Mouse (Mus musculus) embryonic facial prominence, embryonic 13.5 days (tissue): ENCODE measurements around the gene Dennd2a. TPM values are rescaled to one million over a fixed set of nuclear protein-coding genes. Genes with fewer than 3 reads are reported as not detected.

Experiments
- ATAC-seq: fragments of 200-750 bp; cut with Nextera tagmentation; 2 replicates; pipeline ENCODE4 v1.8.0; 2017; ENCODE audit warnings: low read depth; ENCODE audit not compliant: insufficient number of reproducible peaks, insufficient read depth, low FRiP score, low TSS enrichment
- H3K27ac ChIP-seq: fragments of 300-500 bp; sonication (generic); 2 replicates; pipeline ENCODE4 v1.5.1; 2015; ENCODE audit warnings: moderate library complexity, mild to moderate bottlenecking, inconsistent platforms
- H3K27me3 ChIP-seq: fragments of 300-500 bp; sonication (generic); 2 replicates; pipeline ENCODE4 v1.6.1; 2015; ENCODE audit warnings: mild to moderate bottlenecking, inconsistent platforms
- H3K36me3 ChIP-seq: fragments of 300-500 bp; sonication (generic); 2 replicates; pipeline ENCODE4 v1.6.1; 2015; ENCODE audit warnings: mild to moderate bottlenecking, inconsistent platforms
- H3K4me1 ChIP-seq: fragments of 300-500 bp; sonication (generic); 2 replicates; pipeline ENCODE4 v1.6.1; 2015; ENCODE audit warnings: inconsistent platforms
- H3K4me2 ChIP-seq: fragments of 300-500 bp; sonication (generic); 2 replicates; pipeline ENCODE4 v1.6.1; 2015; ENCODE audit warnings: moderate library complexity, mild to moderate bottlenecking, inconsistent platforms
- H3K4me3 ChIP-seq: fragments of 300-500 bp; sonication (generic); 2 replicates; pipeline ENCODE4 v1.5.1; 2015; ENCODE audit warnings: mild to moderate bottlenecking, inconsistent platforms
- H3K9ac ChIP-seq: fragments of 300-500 bp; sonication (generic); 2 replicates; pipeline ENCODE4 v1.6.1; 2015; ENCODE audit warnings: mild to moderate bottlenecking, inconsistent platforms
- H3K9me3 ChIP-seq: fragments of 300-500 bp; sonication (generic); 2 replicates; pipeline ENCODE4 v1.6.1; 2016; ENCODE audit warnings: inconsistent platforms
- WGBS: fragments of 180-500 bp; shearing (Covaris S2); methylation state at CpG from one replicate; pipeline ENCODE4 v1.1.7; 2015; ENCODE audit warnings: mixed read lengths; 5-methylcytosine and 5-hydroxymethylcytosine counted together
- polyA plus RNA-seq: library from polyadenylated mRNA; unstranded; fragments of >200 nt; fragmentation: Nextera tagmentation; extraction: Ambion mirVana; gene quantifications from 2 replicates; pipeline ENCODE4 v1.2.1, GENCODE M21; 2015

Gene Dennd2a
- polyA plus RNA-seq, 1 experiment from 2014 or later: 21.2 TPM

DNA sequence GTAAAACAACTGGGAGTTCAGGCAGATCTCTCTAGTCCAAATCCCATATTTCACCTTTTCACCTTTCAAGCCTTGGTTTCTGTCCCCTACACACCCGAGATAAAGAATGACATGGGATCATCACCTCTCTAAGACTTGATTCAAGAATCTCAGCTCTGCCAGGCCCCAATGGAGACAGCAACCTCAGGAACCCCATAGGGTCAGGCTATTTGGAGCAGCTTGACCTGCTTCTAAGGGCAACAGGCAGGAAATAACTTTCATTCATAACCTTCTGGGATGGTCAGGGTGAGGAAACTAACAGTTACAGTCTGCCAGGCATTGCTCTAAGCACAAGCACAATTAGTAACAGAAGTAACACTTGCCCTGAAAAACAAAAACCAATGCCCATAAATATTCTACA, 21.0 kb downstream of the Dennd2a start:
- ATAC-seq: no peak
- H3K4me1 ChIP-seq: peaks cover 32% of the 10 kb centered on the region
- no peaks in the 10 kb centered on the region for H3K9me3 ChIP-seq
- 24% methylated on average over 1 of the region's 1 CpGs for WGBS
- H3K9ac ChIP-seq: no peak overlapping the region
- no peak overlapping the region for H3K4me3 ChIP-seq
- H3K4me2 ChIP-seq: no peak overlapping the region
- H3K36me3 ChIP-seq: peaks cover 11% of the 10 kb centered on the region; the same call in 1 of the 2 replicates
- no peak overlapping the region for H3K27ac ChIP-seq
- H3K27me3 ChIP-seq: no peaks in the 10 kb centered on the region

DNA sequence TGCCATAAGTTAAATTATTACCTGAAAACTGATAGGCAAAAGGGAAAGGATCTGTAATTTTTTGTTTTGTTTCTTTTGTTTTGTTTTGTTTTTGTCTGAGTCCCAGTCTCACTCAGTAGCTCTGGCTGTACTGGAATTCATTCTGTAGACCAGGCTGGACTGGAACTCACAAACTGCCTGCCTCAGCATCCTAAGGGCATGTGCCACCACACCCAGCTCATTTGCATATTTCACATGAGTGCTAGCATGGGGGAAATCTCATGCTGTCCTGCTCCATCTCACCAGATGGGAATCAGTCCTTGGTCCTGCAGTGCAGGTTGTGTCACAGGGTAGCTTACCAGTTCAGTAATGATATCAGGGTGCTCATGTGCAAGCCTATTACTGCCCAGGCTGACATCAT, 22.7 kb downstream of the Dennd2a start:
- no peaks in the 10 kb centered on the region for H3K9me3 ChIP-seq
- no peak overlapping the region for H3K9ac ChIP-seq
- no peak for ATAC-seq
- H3K27ac ChIP-seq: no peak overlapping the region
- peaks cover 11% of the 10 kb centered on the region; the same call in 1 of the 2 replicates for H3K36me3 ChIP-seq
- H3K4me3 ChIP-seq: no peak overlapping the region
- peaks cover 33% of the 10 kb centered on the region for H3K4me1 ChIP-seq
- H3K27me3 ChIP-seq: no peaks in the 10 kb centered on the region
- no peak overlapping the region for H3K4me2 ChIP-seq

GRCm38 (mm10) chr6:39528671-39529535, 28.8 kb downstream of the Dennd2a start:
- H3K4me1 ChIP-seq: peaks cover 37% of the 10 kb centered on the region
- H3K27me3 ChIP-seq: no peaks in the 10 kb centered on the region
- H3K9me3 ChIP-seq: no peaks in the 10 kb centered on the region
- H3K9ac ChIP-seq: peak overlapping the region; percentile 46; the same call in 1 of the 2 replicates
- no peak overlapping the region for H3K4me3 ChIP-seq
- peak overlapping the region; percentile 52 for H3K27ac ChIP-seq
- WGBS: 27% methylated on average over 12 of the region's 12 CpGs
- 0 out of 2 replicates have a peak, but pooled peaks have one; percentile 32 for ATAC-seq
- H3K36me3 ChIP-seq: peaks cover 15% of the 10 kb centered on the region; the same call in 1 of the 2 replicates
- H3K4me2 ChIP-seq: peak overlapping the region; percentile 20; the same call in 1 of the 2 replicates

DNA sequence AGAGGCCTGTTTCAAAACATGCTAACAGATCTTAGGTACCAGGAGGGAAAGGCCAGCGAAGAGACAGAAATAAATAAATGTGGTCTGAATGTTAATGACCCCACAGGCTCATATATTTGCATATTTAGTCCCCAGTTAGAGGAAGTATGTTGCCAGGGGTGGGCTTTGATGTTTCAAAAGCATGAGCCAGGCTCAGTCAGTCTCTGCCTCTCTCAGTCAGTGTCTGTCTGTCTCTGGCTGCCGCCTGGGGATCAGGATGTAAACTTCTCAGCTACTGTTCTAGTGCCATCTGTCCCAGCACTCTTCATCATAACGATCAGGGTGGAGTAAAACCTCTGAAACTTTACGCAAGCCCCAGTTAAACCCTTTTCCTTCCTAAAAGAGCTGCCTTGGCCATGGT, 29.9 kb downstream of the Dennd2a start:
- Histone ChIP-seq H3K36me3 (peaks cover 14% of the 10 kb centered on the region), H3K27ac (no peak overlapping the region), H3K4me1 (peaks cover 37% of the 10 kb centered on the region), H3K9me3 (no peaks in the 10 kb centered on the region), H3K4me2 (no peak overlapping the region), H3K27me3 (no peaks in the 10 kb centered on the region), H3K4me3 (no peak overlapping the region), H3K9ac (no peak overlapping the region)
- WGBS: 69% methylated on average over 4 of the region's 4 CpGs
- no peak for ATAC-seq

DNA sequence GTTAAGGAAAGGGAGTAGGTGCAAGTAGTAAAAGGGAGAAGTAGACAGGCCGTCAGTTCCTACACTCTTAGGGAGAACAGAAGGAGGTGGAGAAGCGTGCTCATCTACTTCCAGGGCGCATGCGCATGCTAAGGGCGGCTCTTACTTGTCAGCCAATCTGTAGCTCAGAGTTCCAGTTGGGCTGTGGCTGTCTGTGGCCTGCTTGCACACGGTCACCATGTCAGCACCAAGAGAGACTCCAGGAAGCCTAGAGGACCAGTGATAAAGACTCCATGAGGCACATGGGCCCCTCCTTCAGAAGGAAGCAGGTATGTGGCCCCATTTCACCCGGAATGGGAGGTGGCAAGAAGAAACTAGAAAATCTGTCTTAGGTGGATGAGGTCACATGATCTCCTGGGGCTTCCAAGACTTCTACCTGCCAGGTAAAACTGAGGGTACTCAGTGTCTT, 30.3 kb downstream of the Dennd2a start:
- Histone ChIP-seq H3K4me3 (no peak overlapping the region), H3K36me3 (peaks cover 18% of the 10 kb centered on the region), H3K9me3 (no peaks in the 10 kb centered on the region), H3K9ac (no peak overlapping the region), H3K27me3 (no peaks in the 10 kb centered on the region), H3K4me2 (no peak overlapping the region), H3K4me1 (peaks cover 37% of the 10 kb centered on the region), H3K27ac (no peak overlapping the region)
- ATAC-seq: no peak
- 86% methylated on average over 7 of the region's 7 CpGs for WGBS

- Histone ChIP-seq H3K4me3 (no peak overlapping the region), H3K9me3 (no peaks in the 10 kb centered on the region), H3K27ac (no peak overlapping the region), H3K9ac (no peak overlapping the region), H3K4me1 (peaks cover 37% of the 10 kb centered on the region), H3K4me2 (no peak overlapping the region), H3K27me3 (no peaks in the 10 kb centered on the region), H3K36me3 (peaks cover 23% of the 10 kb centered on the region)
- 68% methylated on average over 10 of the region's 10 CpGs for WGBS
- ATAC-seq: no peak
These were observed 30.9 kb downstream of the Dennd2a start for GRCm38 (mm10) chr6:39526797-39527196.

GRCm38 (mm10) chr6:39523161-39523560, 34.5 kb downstream of the Dennd2a start:
- no peak overlapping the region for H3K4me3 ChIP-seq
- no peaks in the 10 kb centered on the region for H3K27me3 ChIP-seq
- no peak overlapping the region for H3K9ac ChIP-seq
- WGBS: 93% methylated on average over 13 of the region's 13 CpGs
- H3K9me3 ChIP-seq: peaks cover 11% of the 10 kb centered on the region
- no peak overlapping the region for H3K4me2 ChIP-seq
- no peak for ATAC-seq
- H3K27ac ChIP-seq: no peak overlapping the region
- H3K4me1 ChIP-seq: peaks cover 10% of the 10 kb centered on the region
- peaks cover 55% of the 10 kb centered on the region for H3K36me3 ChIP-seq

GRCm38 (mm10) chr6:39522425-39522824, 35.2 kb downstream of the Dennd2a start:
- ATAC-seq: no peak
- Histone ChIP-seq H3K4me3 (no peak overlapping the region), H3K27me3 (no peaks in the 10 kb centered on the region), H3K9ac (no peak overlapping the region), H3K4me2 (no peak overlapping the region), H3K27ac (no peak overlapping the region), H3K9me3 (peaks cover 11% of the 10 kb centered on the region), H3K4me1 (0 out of 2 replicates have a peak, but pooled peaks cover 3% of the 10 kb centered on the region), H3K36me3 (peaks cover 61% of the 10 kb centered on the region)
- 78% methylated on average over 5 of the region's 5 CpGs for WGBS

DNA sequence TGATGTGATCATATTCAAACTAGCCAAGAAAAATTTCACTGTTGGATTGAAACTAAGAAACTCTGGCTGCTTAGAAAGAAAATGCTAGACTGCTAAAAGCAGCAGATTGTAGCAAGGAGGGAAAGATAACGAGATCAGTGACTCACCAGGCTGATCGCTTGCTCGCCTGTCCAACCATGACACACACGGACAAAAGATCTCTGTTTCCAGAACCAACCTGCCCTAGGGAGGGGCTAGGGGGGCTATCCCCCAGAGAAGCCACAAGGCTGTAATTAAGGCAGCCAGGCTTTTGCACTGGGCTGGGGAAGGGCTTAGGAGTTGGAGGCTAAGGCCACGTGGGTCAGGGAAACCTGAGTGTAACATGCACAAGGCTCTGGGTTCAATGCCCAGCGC, 41.9 kb downstream of the Dennd2a start:
- peak overlapping the region; percentile 44; the same call in 1 of the 2 replicates for H3K9ac ChIP-seq
- 13% methylated on average over 6 of the region's 6 CpGs for WGBS
- peaks cover 41% of the 10 kb centered on the region for H3K36me3 ChIP-seq
- peaks cover 19% of the 10 kb centered on the region for H3K4me1 ChIP-seq
- 0 out of 2 replicates have a peak overlapping the region, but pooled peaks have one; percentile 4 for H3K4me3 ChIP-seq
- ATAC-seq: peak; percentile 81
- H3K27me3 ChIP-seq: no peaks in the 10 kb centered on the region
- peaks cover 11% of the 10 kb centered on the region for H3K9me3 ChIP-seq
- H3K27ac ChIP-seq: peak overlapping the region; percentile 93
- peak overlapping the region; percentile 44 for H3K4me2 ChIP-seq

DNA sequence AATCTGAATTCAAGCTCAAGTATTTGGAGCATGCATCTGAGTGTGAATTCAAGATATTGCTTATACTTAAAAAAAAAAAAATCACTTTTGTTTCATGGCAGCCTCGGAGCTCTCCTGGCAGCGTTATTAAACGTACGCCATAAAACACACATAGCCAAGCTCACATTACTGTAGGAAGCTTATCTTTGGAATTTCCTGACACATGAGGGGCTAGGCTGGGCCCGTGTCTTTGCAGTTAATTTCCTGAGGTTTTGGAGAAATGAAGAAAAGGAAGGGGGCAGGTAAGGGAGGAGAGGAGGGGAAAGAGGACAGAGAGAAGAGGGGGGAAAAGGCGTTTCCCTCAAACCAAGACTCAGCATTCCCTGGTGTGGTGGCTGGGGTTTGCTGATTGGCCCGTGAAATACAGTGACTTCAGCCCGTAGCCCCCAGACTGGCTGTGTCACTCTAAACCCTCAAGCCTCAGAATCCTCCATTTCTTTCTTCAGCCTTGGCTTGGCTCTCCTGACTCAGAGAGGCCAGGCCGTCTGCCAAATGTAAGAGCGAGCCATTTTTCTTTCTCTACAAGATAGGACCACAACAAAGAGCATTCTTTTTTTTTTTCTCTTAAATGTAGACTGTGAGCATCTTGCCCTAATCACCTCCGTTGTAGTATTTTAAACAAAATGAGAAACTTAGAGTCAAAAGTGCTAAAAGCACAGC, 42.5 kb downstream of the Dennd2a start:
- Histone ChIP-seq H3K9me3 (peaks cover 6% of the 10 kb centered on the region; the same call in 1 of the 2 replicates), H3K4me2 (peak overlapping the region; percentile 44), H3K4me3 (no peak overlapping the region), H3K36me3 (peaks cover 36% of the 10 kb centered on the region), H3K27ac (peak overlapping the region; percentile 93), H3K4me1 (peaks cover 19% of the 10 kb centered on the region), H3K9ac (no peak overlapping the region), H3K27me3 (no peaks in the 10 kb centered on the region)
- WGBS: 19% methylated on average over 11 of the region's 11 CpGs
- ATAC-seq: peak; percentile 73; the same call in 1 of the 2 replicates

DNA sequence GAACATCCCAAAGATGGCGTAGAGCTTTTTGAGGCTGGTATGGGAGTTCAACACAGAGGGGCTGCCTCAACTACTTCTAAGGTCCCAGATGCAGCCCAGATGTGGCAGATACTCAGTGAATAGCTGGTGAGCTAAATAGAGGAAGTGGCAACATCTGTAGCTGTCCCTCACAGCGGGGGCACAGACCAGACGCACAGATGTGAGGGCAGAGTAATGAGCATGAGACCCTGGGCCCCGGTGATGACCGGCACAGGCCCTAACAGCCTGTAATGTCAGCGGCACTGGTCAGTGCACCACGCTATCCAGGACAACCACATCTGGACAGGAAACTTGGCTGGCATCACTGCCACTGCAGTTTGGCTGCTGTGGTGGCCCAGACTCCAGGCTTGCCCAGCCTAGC, 54.2 kb downstream of the Dennd2a start:
- no peaks in the 10 kb centered on the region for H3K27me3 ChIP-seq
- H3K27ac ChIP-seq: no peak overlapping the region
- H3K9ac ChIP-seq: no peak overlapping the region
- ATAC-seq: no peak
- peaks cover 86% of the 10 kb centered on the region for H3K36me3 ChIP-seq
- WGBS: 58% methylated on average over 7 of the region's 7 CpGs
- H3K9me3 ChIP-seq: no peaks in the 10 kb centered on the region
- no peak overlapping the region for H3K4me2 ChIP-seq
- H3K4me1 ChIP-seq: peaks cover 5% of the 10 kb centered on the region
- no peak overlapping the region for H3K4me3 ChIP-seq
